Mouse (Mus musculus): ENCODE measurements around the gene Il12rb1. TPM values are rescaled to one million over a fixed set of nuclear protein-coding genes. Genes with fewer than 3 reads are reported as not detected.

Il12rb1 gene
- polyA plus RNA-seq, 1 experiment, result 5.4 TPM

- no peak for TF ChIP-seq CTCF (IDR thresholded peaks at IDR 0.05; ENCODE audit: extremely low read depth, insufficient read length, insufficient replicate concordance, low read depth, low read length)
- TF ChIP-seq POLR2A (IDR thresholded peaks at IDR 0.05; ENCODE audit: low read depth, low read length), result no peak
- WGBS, result 11% methylated on average over 15 of the region's 15 CpGs
- Histone ChIP-seq H3K27me3 (ENCODE audit: control insufficient read depth, insufficient read depth, low read length) (no peaks in the 10 kb centered on the region; the same call in 1 of the 2 replicates), H3K27ac (ENCODE audit: insufficient read depth, low read depth, low read length) (peak overlapping the region; percentile 87), H3K36me3 (ENCODE audit: control insufficient read depth, insufficient read depth, low read length) (no peaks in the 10 kb centered on the region), H3K4me1 (ENCODE audit: control insufficient read depth, insufficient read depth, insufficient read length, low read length) (peaks cover 17% of the 10 kb centered on the region), H3K4me3 (ENCODE audit: low read depth, low read length) (peak overlapping the region; percentile 77)
These were observed 10.0 kb upstream of the Il12rb1 start for GRCm38 (mm10) chr8:70798281-70798680.

- Histone ChIP-seq H3K27ac (ENCODE audit: insufficient read depth, low read depth, low read length) (no peak overlapping the region), H3K27me3 (ENCODE audit: control insufficient read depth, insufficient read depth, low read length) (peaks cover 12% of the 10 kb centered on the region), H3K36me3 (ENCODE audit: control insufficient read depth, insufficient read depth, low read length) (no peaks in the 10 kb centered on the region), H3K4me1 (ENCODE audit: control insufficient read depth, insufficient read depth, insufficient read length, low read length) (peaks cover 27% of the 10 kb centered on the region), H3K4me3 (ENCODE audit: low read depth, low read length) (no peak overlapping the region)
- WGBS, result 75% methylated on average over 10 of the region's 10 CpGs
- TF ChIP-seq CTCF (IDR thresholded peaks at IDR 0.05; ENCODE audit: extremely low read depth, insufficient read length, insufficient replicate concordance, low read depth, low read length) (no peak), POLR2A (IDR thresholded peaks at IDR 0.05; ENCODE audit: low read depth, low read length) (no peak)
These were observed 7.6 kb upstream of the Il12rb1 start for GRCm38 (mm10) chr8:70800648-70801047.

- Histone ChIP-seq H3K27ac (ENCODE audit: insufficient read depth, low read depth, low read length) (no peak overlapping the region), H3K36me3 (ENCODE audit: control insufficient read depth, insufficient read depth, low read length) (no peaks in the 10 kb centered on the region), H3K27me3 (ENCODE audit: control insufficient read depth, insufficient read depth, low read length) (peaks cover 12% of the 10 kb centered on the region), H3K4me3 (ENCODE audit: low read depth, low read length) (no peak overlapping the region), H3K4me1 (ENCODE audit: control insufficient read depth, insufficient read depth, insufficient read length, low read length) (peaks cover 23% of the 10 kb centered on the region)
- 59% methylated on average over 15 of the region's 15 CpGs for WGBS
- no peak for TF ChIP-seq POLR2A (IDR thresholded peaks at IDR 0.05; ENCODE audit: low read depth, low read length)
- TF ChIP-seq CTCF (IDR thresholded peaks at IDR 0.05; ENCODE audit: extremely low read depth, insufficient read length, insufficient replicate concordance, low read depth, low read length), result no peak
These were observed 7.1 kb upstream of the Il12rb1 start for GRCm38 (mm10) chr8:70801156-70801555.

- Histone ChIP-seq H3K36me3 (ENCODE audit: control insufficient read depth, insufficient read depth, low read length) (no peaks in the 10 kb centered on the region), H3K27ac (ENCODE audit: insufficient read depth, low read depth, low read length) (no peak overlapping the region), H3K27me3 (ENCODE audit: control insufficient read depth, insufficient read depth, low read length) (peaks cover 12% of the 10 kb centered on the region), H3K4me3 (ENCODE audit: low read depth, low read length) (no peak overlapping the region), H3K4me1 (ENCODE audit: control insufficient read depth, insufficient read depth, insufficient read length, low read length) (peaks cover 20% of the 10 kb centered on the region)
- WGBS, result 79% methylated on average over 1 of the region's 1 CpGs
- TF ChIP-seq CTCF (IDR thresholded peaks at IDR 0.05; ENCODE audit: extremely low read depth, insufficient read length, insufficient replicate concordance, low read depth, low read length), result no peak
- no peak for TF ChIP-seq POLR2A (IDR thresholded peaks at IDR 0.05; ENCODE audit: low read depth, low read length)
These were observed 6.4 kb upstream of the Il12rb1 start for GRCm38 (mm10) chr8:70801830-70802229.

- Histone ChIP-seq H3K27ac (ENCODE audit: insufficient read depth, low read depth, low read length) (no peak overlapping the region), H3K36me3 (ENCODE audit: control insufficient read depth, insufficient read depth, low read length) (no peaks in the 10 kb centered on the region), H3K4me1 (ENCODE audit: control insufficient read depth, insufficient read depth, insufficient read length, low read length) (peaks cover 18% of the 10 kb centered on the region), H3K4me3 (ENCODE audit: low read depth, low read length) (no peak overlapping the region), H3K27me3 (ENCODE audit: control insufficient read depth, insufficient read depth, low read length) (peaks cover 12% of the 10 kb centered on the region)
- TF ChIP-seq POLR2A (IDR thresholded peaks at IDR 0.05; ENCODE audit: low read depth, low read length), result no peak
- TF ChIP-seq CTCF (IDR thresholded peaks at IDR 0.05; ENCODE audit: extremely low read depth, insufficient read length, insufficient replicate concordance, low read depth, low read length), result no peak
- 62% methylated on average over 11 of the region's 11 CpGs for WGBS
These were observed 5.3 kb upstream of the Il12rb1 start for GRCm38 (mm10) chr8:70802786-70803510.

GRCm38 (mm10) chr8:70803761-70804480 is 4.3 kb upstream of the Il12rb1 start:
- Histone ChIP-seq H3K27ac (ENCODE audit: insufficient read depth, low read depth, low read length) (no peak overlapping the region), H3K36me3 (ENCODE audit: control insufficient read depth, insufficient read depth, low read length) (no peaks in the 10 kb centered on the region), H3K27me3 (ENCODE audit: control insufficient read depth, insufficient read depth, low read length) (peaks cover 12% of the 10 kb centered on the region), H3K4me3 (ENCODE audit: low read depth, low read length) (peak overlapping the region; percentile 93), H3K4me1 (ENCODE audit: control insufficient read depth, insufficient read depth, insufficient read length, low read length) (peaks cover 17% of the 10 kb centered on the region)
- 0 out of 2 replicates have a peak, but pooled peaks have one; percentile 9 for TF ChIP-seq CTCF (IDR thresholded peaks at IDR 0.05; ENCODE audit: extremely low read depth, insufficient read length, insufficient replicate concordance, low read depth, low read length)
- TF ChIP-seq POLR2A (IDR thresholded peaks at IDR 0.05; ENCODE audit: low read depth, low read length), result no peak
- WGBS, result 2% methylated on average over 47 of the region's 47 CpGs

Measured in small intestine, adult 2 months (tissue).